Mouse (Mus musculus): ENCODE measurements around the gene Rptn. TPM values are rescaled to one million over a fixed set of nuclear protein-coding genes. Genes with fewer than 3 reads are reported as not detected.

Rptn gene
- not detected for polyA plus RNA-seq (2015; fragmentation: Illumina TruSeq; extraction: RNeasy Lipid Tissue Mini Kit (QIAGEN cat#74804); ENCODE audit: insufficient read depth, low read depth, low replicate concordance)

GRCm38 (mm10) chr3:93393366-93393765 is at the start of gene Rptn:
Gene Rptn (plus strand): TSS chr3:93393699.

GRCm38 (mm10) chr3:93442030-93442429 is 48.5 kb downstream of the Rptn start, which contains the start of gene Tchh:
Gene Tchh (plus strand): TSS chr3:93442330.

Other genes with a start within 250 kb of the Rptn start
- gene Crnn, start 248.9 kb upstream of the Rptn start, polyA plus RNA-seq (2015; fragmentation: Illumina TruSeq; extraction: RNeasy Lipid Tissue Mini Kit (QIAGEN cat#74804); ENCODE audit: insufficient read depth, low read depth, low replicate concordance), result not detected
- not detected for gene Flg2, start 196.4 kb upstream of the Rptn start, polyA plus RNA-seq (2015; fragmentation: Illumina TruSeq; extraction: RNeasy Lipid Tissue Mini Kit (QIAGEN cat#74804); ENCODE audit: insufficient read depth, low read depth, low replicate concordance)
- gene Flg, start 120.2 kb upstream of the Rptn start, polyA plus RNA-seq (2015; fragmentation: Illumina TruSeq; extraction: RNeasy Lipid Tissue Mini Kit (QIAGEN cat#74804); ENCODE audit: insufficient read depth, low read depth, low replicate concordance), result not detected
- not detected for gene Hrnr, start 74.0 kb upstream of the Rptn start, polyA plus RNA-seq (2015; fragmentation: Illumina TruSeq; extraction: RNeasy Lipid Tissue Mini Kit (QIAGEN cat#74804); ENCODE audit: insufficient read depth, low read depth, low replicate concordance)
- not detected for gene Tchh, start 48.6 kb downstream of the Rptn start, polyA plus RNA-seq (2015; fragmentation: Illumina TruSeq; extraction: RNeasy Lipid Tissue Mini Kit (QIAGEN cat#74804); ENCODE audit: insufficient read depth, low read depth, low replicate concordance)
- gene Tchhl1, start 75.1 kb downstream of the Rptn start, polyA plus RNA-seq (2015; fragmentation: Illumina TruSeq; extraction: RNeasy Lipid Tissue Mini Kit (QIAGEN cat#74804); ENCODE audit: insufficient read depth, low read depth, low replicate concordance), result not detected
- gene S100a11, start 126.8 kb downstream of the Rptn start, polyA plus RNA-seq (2015; fragmentation: Illumina TruSeq; extraction: RNeasy Lipid Tissue Mini Kit (QIAGEN cat#74804); ENCODE audit: insufficient read depth, low read depth, low replicate concordance), result 188 TPM
- 110 TPM for gene S100a10, start 161.4 kb downstream of the Rptn start, polyA plus RNA-seq (2015; fragmentation: Illumina TruSeq; extraction: RNeasy Lipid Tissue Mini Kit (QIAGEN cat#74804); ENCODE audit: insufficient read depth, low read depth, low replicate concordance)